Mouse (Mus musculus) liver, postnatal 0 days (tissue): ENCODE measurements around the gene Tie1.

ENCODE experiments used
- CTCF ChIP-seq: sonication (generic); IDR thresholded peaks from 2 replicates; pipeline ENCODE4 v1.5.1; 2016; ENCODE audit warnings: antibody characterized with exemption, low read depth
- EP300 ChIP-seq: IDR thresholded peaks from 2 replicates; pipeline ENCODE4 v1.6.1; 2016; ENCODE audit warnings: antibody characterized with exemption, low read depth, mild to moderate bottlenecking

GRCm38 (mm10) chr4:118527335-118527681 lies 37.4 kb upstream of the Tie1 start:
- TF ChIP-seq EP300 (no peak), CTCF (no peak)
